Mouse (Mus musculus): ENCODE measurements around the gene Lag3.

- TF ChIP-seq CTCF (IDR thresholded peaks at IDR 0.05; ENCODE audit: low read depth) (no peak), EP300 (IDR thresholded peaks at IDR 0.05; ENCODE audit: low read depth) (no peak)
These were observed 6.8 kb upstream of the Lag3 start for GRCm38 (mm10) chr6:124918331-124918690.
